Mouse (Mus musculus) limb, embryonic 11.5 days (tissue): ENCODE data around the gene Ccpg1os. TPM values are rescaled to one million over a fixed set of nuclear protein-coding genes. Genes with fewer than 3 reads are reported as not detected.

Source experiments
- ATAC-seq: fragments of 200-750 bp; cut with Nextera tagmentation; 2 replicates; pipeline ENCODE4 v1.8.0; 2017; ENCODE audit warnings: low read depth; ENCODE audit not compliant: insufficient number of reproducible peaks, low FRiP score, low TSS enrichment
- DNase-seq: peaks from one replicate; pipeline ENCODE4 v3.0.0-alpha.2; 2015; ENCODE audit warnings: low spot score
- H3K27ac ChIP-seq: fragments of 300-500 bp; sonication (generic); replicated peaks from 2 replicates; pipeline ENCODE4 v1.5.1; 2014; ENCODE audit warnings: low read depth, mild to moderate bottlenecking, low read length
- H3K27me3 ChIP-seq: fragments of 300-500 bp; sonication (generic); 2 replicates; pipeline ENCODE4 v1.6.1; 2014; ENCODE audit warnings: mild to moderate bottlenecking, low read length, mixed read lengths; ENCODE audit not compliant: control insufficient read depth, insufficient read depth
- H3K36me3 ChIP-seq: fragments of 300-500 bp; sonication (generic); 2 replicates; pipeline ENCODE4 v1.6.1; 2014; ENCODE audit warnings: mild to moderate bottlenecking, low read length, moderate library complexity, mixed read lengths; ENCODE audit not compliant: control insufficient read depth, insufficient read depth
- H3K4me1 ChIP-seq: fragments of 300-500 bp; sonication (generic); 2 replicates; pipeline ENCODE4 v1.6.1; 2014; ENCODE audit warnings: low read length, mixed read lengths; ENCODE audit not compliant: control insufficient read depth, insufficient read depth
- H3K4me2 ChIP-seq: fragments of 300-500 bp; sonication (generic); 2 replicates; pipeline ENCODE4 v1.6.1; 2014; ENCODE audit warnings: low read depth, mild to moderate bottlenecking, moderate library complexity; ENCODE audit not compliant: severe bottlenecking
- H3K4me3 ChIP-seq: fragments of 300-500 bp; sonication (generic); 2 replicates; pipeline ENCODE4 v1.5.1; 2014; ENCODE audit warnings: low read depth, low read length
- H3K9ac ChIP-seq: fragments of 300-500 bp; sonication (generic); 2 replicates; pipeline ENCODE4 v1.6.1; 2014; ENCODE audit warnings: mild to moderate bottlenecking, low read length
- H3K9me3 ChIP-seq: fragments of 300-500 bp; sonication (generic); 2 replicates; pipeline ENCODE4 v1.6.1; 2016; ENCODE audit warnings: low read length; ENCODE audit not compliant: control insufficient read depth
- WGBS: fragments of 180-500 bp; shearing (Covaris S2); extraction: QIAGEN DNeasy Blood & Tissue Kit; methylation state at CpG from one replicate; pipeline ENCODE4 v1.1.7; 2014; 5-methylcytosine and 5-hydroxymethylcytosine counted together
- polyA plus RNA-seq: library from polyadenylated mRNA; unstranded; fragments of >200 nt; fragmentation: Nextera tagmentation; extraction: Ambion mirVana; gene quantifications from 2 replicates; pipeline ENCODE4 v1.2.1, GENCODE M21; 2014

Gene Ccpg1os
- polyA plus RNA-seq, 1 experiment from 2014 or later: 12.3 TPM

GRCm38 (mm10) chr9:72996167-72996566 lies 11.0 kb upstream of the Ccpg1os start:
- H3K27ac ChIP-seq: no peak overlapping the region

GRCm38 (mm10) chr9:72992576-72992975 lies 7.4 kb upstream of the Ccpg1os start:
- ATAC-seq: no peak
- no peaks in the 10 kb centered on the region for H3K9me3 ChIP-seq
- 92% methylated on average over 5 of the region's 5 CpGs for WGBS

More at GRCm38 (mm10) chr9:72996167-72996566, 11.0 kb upstream of the Ccpg1os start:
- Histone ChIP-seq H3K36me3 (no peaks in the 10 kb centered on the region), H3K27me3 (no peaks in the 10 kb centered on the region), H3K9ac (no peak overlapping the region), H3K4me3 (no peak overlapping the region), H3K9me3 (no peaks in the 10 kb centered on the region), H3K4me2 (no peak overlapping the region), H3K4me1 (no peaks in the 10 kb centered on the region)
- DNase-seq (no peak), ATAC-seq (no peak)

GRCm38 (mm10) chr9:72991420-72991819 lies 6.2 kb upstream of the Ccpg1os start:
- 92% methylated on average over 2 of the region's 2 CpGs for WGBS
- Histone ChIP-seq H3K4me1 (no peaks in the 10 kb centered on the region), H3K27me3 (no peaks in the 10 kb centered on the region), H3K27ac (no peak overlapping the region), H3K9me3 (no peaks in the 10 kb centered on the region), H3K36me3 (no peaks in the 10 kb centered on the region), H3K9ac (no peak overlapping the region), H3K4me2 (no peak overlapping the region), H3K4me3 (no peak overlapping the region)
- ATAC-seq (no peak), DNase-seq (no peak)

More at GRCm38 (mm10) chr9:72992576-72992975, 7.4 kb upstream of the Ccpg1os start:
- Histone ChIP-seq H3K36me3 (no peaks in the 10 kb centered on the region), H3K9ac (no peak overlapping the region), H3K4me1 (no peaks in the 10 kb centered on the region), H3K4me3 (no peak overlapping the region), H3K27ac (no peak overlapping the region), H3K27me3 (no peaks in the 10 kb centered on the region), H3K4me2 (no peak overlapping the region)
- DNase-seq: no peak

GRCm38 (mm10) chr9:72988706-72989105 lies 3.5 kb upstream of the Ccpg1os start:
- Histone ChIP-seq H3K4me3 (no peak overlapping the region), H3K36me3 (no peaks in the 10 kb centered on the region), H3K9me3 (no peaks in the 10 kb centered on the region), H3K27ac (no peak overlapping the region), H3K27me3 (no peaks in the 10 kb centered on the region), H3K4me1 (0 out of 2 replicates have a peak, but pooled peaks cover 4% of the 10 kb centered on the region), H3K4me2 (no peak overlapping the region), H3K9ac (no peak overlapping the region)
- ATAC-seq: no peak
- WGBS: 87% methylated on average over 5 of the region's 5 CpGs
- DNase-seq: no peak

GRCm38 (mm10) chr9:72987703-72988102 lies 2.5 kb upstream of the Ccpg1os start:
- 70% methylated on average over 3 of the region's 3 CpGs for WGBS

GRCm38 (mm10) chr9:72983066-72983465 lies 2.1 kb downstream of the Ccpg1os start:
- H3K27me3 ChIP-seq: no peaks in the 10 kb centered on the region
- WGBS: 77% methylated on average over 2 of the region's 2 CpGs
- no peaks in the 10 kb centered on the region for H3K9me3 ChIP-seq
- ATAC-seq: no peak
- H3K4me3 ChIP-seq: no peak overlapping the region
- no peaks in the 10 kb centered on the region for H3K36me3 ChIP-seq
- 0 out of 2 replicates have a peak, but pooled peaks cover 4% of the 10 kb centered on the region for H3K4me1 ChIP-seq
- no peak overlapping the region for H3K27ac ChIP-seq
- no peak overlapping the region for H3K9ac ChIP-seq
- DNase-seq: no peak
- no peak overlapping the region for H3K4me2 ChIP-seq

More at GRCm38 (mm10) chr9:72987703-72988102, 2.5 kb upstream of the Ccpg1os start:
- no peak overlapping the region for H3K27ac ChIP-seq
- no peak overlapping the region for H3K4me3 ChIP-seq
- no peak overlapping the region for H3K4me2 ChIP-seq
- H3K9me3 ChIP-seq: no peaks in the 10 kb centered on the region
- H3K4me1 ChIP-seq: 0 out of 2 replicates have a peak, but pooled peaks cover 4% of the 10 kb centered on the region
- no peak for DNase-seq
- no peak overlapping the region for H3K9ac ChIP-seq
- H3K27me3 ChIP-seq: no peaks in the 10 kb centered on the region
- no peaks in the 10 kb centered on the region for H3K36me3 ChIP-seq
- ATAC-seq: no peak

GRCm38 (mm10) chr9:72975242-72975641 lies 9.9 kb downstream of the Ccpg1os start:
- ATAC-seq (no peak), DNase-seq (no peak)
- H3K27me3 ChIP-seq: no peaks in the 10 kb centered on the region
- no peak overlapping the region for H3K4me2 ChIP-seq
- 92% methylated on average over 1 of the region's 1 CpGs for WGBS
- H3K36me3 ChIP-seq: no peaks in the 10 kb centered on the region
- H3K27ac ChIP-seq: no peak overlapping the region
- no peaks in the 10 kb centered on the region for H3K4me1 ChIP-seq
- H3K9ac ChIP-seq: no peak overlapping the region
- H3K4me3 ChIP-seq: no peak overlapping the region
- H3K9me3 ChIP-seq: no peaks in the 10 kb centered on the region

GRCm38 (mm10) chr9:72974734-72975133 lies 10.4 kb downstream of the Ccpg1os start:
- ATAC-seq: no peak
- Histone ChIP-seq H3K9ac (no peak overlapping the region), H3K27me3 (no peaks in the 10 kb centered on the region), H3K36me3 (no peaks in the 10 kb centered on the region), H3K4me2 (no peak overlapping the region), H3K27ac (no peak overlapping the region), H3K4me3 (no peak overlapping the region), H3K4me1 (no peaks in the 10 kb centered on the region), H3K9me3 (no peaks in the 10 kb centered on the region)
- no peak for DNase-seq
- WGBS: 94% methylated on average over 5 of the region's 5 CpGs

GRCm38 (mm10) chr9:72972984-72973383 lies 12.2 kb downstream of the Ccpg1os start:
- H3K27me3 ChIP-seq: no peaks in the 10 kb centered on the region
- ATAC-seq (no peak), DNase-seq (no peak)
- no peak overlapping the region for H3K4me2 ChIP-seq
- H3K36me3 ChIP-seq: no peaks in the 10 kb centered on the region
- H3K4me1 ChIP-seq: no peaks in the 10 kb centered on the region
- H3K9me3 ChIP-seq: no peaks in the 10 kb centered on the region
- no peak overlapping the region for H3K4me3 ChIP-seq
- H3K27ac ChIP-seq: no peak overlapping the region
- no peak overlapping the region for H3K9ac ChIP-seq
